Mouse (Mus musculus) olfactory bulb, adult 2 months (tissue): ENCODE measurements at regions not wholly inside any gene's neighbourhood (a gene's known extent, or its start where the extent isn't known, plus 50 kb on each side); places are given as distances from the start of the nearest gene placed in this dataset.

Experiments
- H3K27ac ChIP-seq: fragments of 200-500 bp; 2 replicates; pipeline ENCODE4 v1.5.1; 2012; ENCODE audit warnings: low read depth, low read length; ENCODE audit not compliant: insufficient read depth
- H3K4me1 ChIP-seq: fragments of 200-500 bp; 2 replicates; pipeline ENCODE4 v1.6.1; 2012; ENCODE audit warnings: low read length; ENCODE audit not compliant: control insufficient read depth, insufficient read depth
- H3K4me3 ChIP-seq: fragments of 200-500 bp; 2 replicates; pipeline ENCODE4 v1.5.1; 2012; ENCODE audit warnings: mild to moderate bottlenecking, low read depth, low read length, moderate library complexity; ENCODE audit not compliant: insufficient read depth
- CTCF ChIP-seq: fragments of 200-500 bp; IDR thresholded peaks from 2 replicates; pipeline ENCODE4 v1.5.1; 2012; ENCODE audit warnings: low read depth, mild to moderate bottlenecking, low read length, moderate library complexity; ENCODE audit not compliant: insufficient read depth
- POLR2A ChIP-seq: fragments of 200-500 bp; IDR thresholded peaks from 2 replicates; pipeline ENCODE4 v1.6.1; 2012; ENCODE audit warnings: mild to moderate bottlenecking, low read depth, low read length, moderate library complexity; ENCODE audit not compliant: insufficient read depth
- WGBS: fragments of 180-500 bp; shearing (Covaris S2); methylation state at CpG from one replicate; pipeline ENCODE4 v1.1.7; 2018; 5-methylcytosine and 5-hydroxymethylcytosine counted together

DNA sequence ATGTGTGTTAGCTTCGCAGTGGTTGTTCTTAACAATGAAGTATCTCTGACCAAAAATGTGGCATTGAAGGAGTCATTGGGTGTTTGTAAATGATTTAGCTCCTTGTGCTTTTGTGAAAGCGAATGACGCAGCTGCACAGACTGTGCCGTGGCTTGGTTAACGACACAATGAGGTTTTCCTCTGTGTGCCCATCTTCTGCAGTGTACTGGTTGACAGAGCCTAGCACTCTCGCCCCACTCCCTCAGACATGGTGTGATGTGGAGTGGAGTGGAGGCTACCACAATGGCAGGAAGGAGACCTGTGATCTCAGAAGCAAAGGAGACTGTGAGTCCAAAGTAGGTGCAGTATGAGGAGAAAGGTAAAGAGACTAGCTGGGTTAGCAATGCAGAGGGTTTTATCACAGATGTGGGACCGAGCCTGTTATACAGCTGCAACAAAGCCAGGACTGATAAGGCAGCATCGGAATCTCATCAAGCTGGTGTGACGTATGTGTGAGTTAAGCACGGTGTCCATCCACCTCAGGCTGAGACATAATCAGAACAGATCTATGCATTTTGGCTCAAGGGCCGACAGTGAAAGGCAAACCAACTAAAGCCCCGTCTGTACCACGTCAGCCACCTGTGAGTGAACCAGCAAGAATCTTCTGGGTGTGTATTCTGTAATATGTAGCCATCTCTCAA lies 596.5 kb upstream of the Stxbp6 start:
- H3K4me1 ChIP-seq: no peaks in the 10 kb centered on the region
- no peak overlapping the region for H3K4me3 ChIP-seq
- H3K27ac ChIP-seq: no peak overlapping the region
- TF ChIP-seq POLR2A: no peak
- TF ChIP-seq CTCF: no peak
- 43% methylated on average over 13 of the region's 13 CpGs for WGBS

DNA sequence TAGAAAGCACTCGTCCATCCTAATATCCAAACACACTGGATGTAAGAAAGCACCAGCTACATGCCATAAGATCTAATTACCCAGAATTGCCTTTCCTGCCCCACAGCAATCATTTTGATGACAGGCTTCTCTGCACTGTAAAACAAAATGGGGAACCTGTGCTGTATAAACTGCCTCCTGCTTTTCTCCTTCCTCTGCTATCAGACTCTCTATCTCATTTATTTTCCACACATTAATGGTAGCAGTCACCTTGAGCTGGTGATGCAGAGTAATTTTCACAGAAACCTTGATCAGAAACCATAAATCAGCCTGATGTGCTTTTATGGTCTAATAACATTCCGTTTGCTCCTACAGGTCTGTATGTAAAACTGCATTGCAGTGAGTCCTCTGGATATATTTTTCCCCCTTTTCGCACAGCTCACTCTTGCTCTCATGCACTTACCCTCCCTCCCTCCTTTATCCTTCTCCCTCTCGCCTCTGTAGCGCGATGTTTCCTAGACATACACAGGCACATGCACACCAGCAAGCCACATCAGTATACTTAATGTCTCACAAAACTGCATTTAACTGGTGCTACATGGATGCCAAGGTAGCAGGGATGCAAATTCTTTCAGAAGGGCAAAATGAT lies 595.9 kb upstream of the Stxbp6 start:
- no peaks in the 10 kb centered on the region for H3K4me1 ChIP-seq
- no peak overlapping the region for H3K4me3 ChIP-seq
- TF ChIP-seq CTCF (no peak), POLR2A (no peak)
- WGBS: 64% methylated on average over 6 of the region's 6 CpGs
- H3K27ac ChIP-seq: no peak overlapping the region

DNA sequence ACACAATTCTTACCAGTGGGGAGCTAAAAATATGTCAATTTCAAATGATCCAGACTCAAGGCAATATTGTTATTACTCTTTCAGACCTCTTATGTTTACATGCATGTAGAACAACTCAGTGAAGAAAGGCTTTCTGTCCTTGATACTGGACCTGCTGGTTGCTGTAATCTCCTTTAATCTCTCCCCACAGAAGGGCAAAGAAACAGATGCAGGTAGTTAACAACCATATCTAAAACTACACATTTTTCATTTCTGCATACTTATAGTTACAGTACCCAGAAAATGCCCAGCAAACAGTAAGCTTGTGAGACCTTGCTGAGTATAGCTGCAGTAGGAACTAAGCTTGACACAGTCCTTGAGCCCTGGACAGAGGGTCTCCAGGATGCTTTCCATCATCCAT lies 585.1 kb upstream of the Stxbp6 start:
- Histone ChIP-seq H3K27ac (no peak overlapping the region), H3K4me3 (no peak overlapping the region), H3K4me1 (no peaks in the 10 kb centered on the region)
- TF ChIP-seq POLR2A (no peak), CTCF (no peak)

DNA sequence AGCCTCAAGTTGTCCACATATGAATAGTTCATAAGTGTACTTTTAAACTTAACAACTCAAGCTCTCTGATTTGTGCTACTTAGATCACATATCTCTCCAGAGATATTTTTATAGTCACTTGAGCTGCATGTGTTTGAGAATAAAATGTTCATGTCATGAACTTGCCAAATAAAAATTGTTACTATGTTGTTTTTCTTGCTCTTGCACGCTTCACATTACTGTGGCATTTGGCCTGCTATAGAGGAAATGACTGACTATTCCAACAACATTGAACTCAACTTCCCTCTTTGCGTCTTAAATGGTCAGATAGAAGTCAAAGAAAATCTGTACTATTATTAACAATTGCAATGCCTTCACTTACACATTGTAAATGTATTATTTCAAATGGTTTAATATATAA lies 582.1 kb upstream of the Stxbp6 start:
- no peak for TF ChIP-seq CTCF

DNA sequence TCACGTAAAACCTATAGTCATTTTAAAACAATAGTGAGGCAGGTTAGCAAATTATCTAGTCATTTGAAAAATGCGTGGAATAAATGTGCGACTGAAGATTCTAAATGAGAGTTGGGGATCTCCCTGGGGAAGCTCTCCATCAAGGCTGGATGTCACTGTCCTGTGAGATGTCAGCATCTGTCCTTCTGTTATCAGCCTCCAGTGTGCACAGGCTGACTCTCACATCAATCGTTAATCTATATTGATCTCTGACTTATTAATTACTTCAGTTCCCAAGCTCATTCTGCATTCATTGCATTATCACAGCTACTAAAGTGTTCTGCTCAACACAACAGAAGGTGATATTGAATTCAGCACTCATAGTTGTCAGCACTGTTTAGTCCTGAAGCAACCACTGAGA lies 574.1 kb upstream of the Stxbp6 start:
- WGBS: 96% methylated on average over 4 of the region's 4 CpGs
- TF ChIP-seq POLR2A (no peak), CTCF (no peak)
- H3K4me1 ChIP-seq: no peaks in the 10 kb centered on the region
- no peak overlapping the region for H3K4me3 ChIP-seq
- no peak overlapping the region for H3K27ac ChIP-seq

More for the DNA sequence above, 582.1 kb upstream of the Stxbp6 start:
- no peak overlapping the region for H3K27ac ChIP-seq
- no peaks in the 10 kb centered on the region for H3K4me1 ChIP-seq
- no peak overlapping the region for H3K4me3 ChIP-seq
- 84% methylated on average over 2 of the region's 2 CpGs for WGBS

DNA sequence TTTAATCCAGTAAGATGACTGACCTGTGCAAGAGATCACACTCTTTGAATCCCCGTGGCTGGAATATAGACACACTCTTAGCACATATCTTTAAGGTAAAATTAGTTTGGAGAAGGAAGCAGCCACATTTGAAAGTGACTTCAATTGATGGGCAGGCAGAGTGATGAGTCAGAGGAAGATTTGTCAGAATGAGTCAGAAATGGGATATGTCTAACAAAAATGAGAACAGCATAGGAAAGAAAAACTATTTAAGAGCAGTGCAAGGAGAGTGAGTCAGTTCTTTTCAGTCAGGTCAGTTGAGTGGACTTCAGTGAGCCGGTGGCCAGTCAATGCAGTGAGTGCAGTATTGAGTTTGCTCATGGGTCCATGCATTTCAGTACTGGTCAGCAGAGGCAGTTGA lies 569.7 kb upstream of the Stxbp6 start:
- H3K27ac ChIP-seq: no peak overlapping the region
- WGBS: 83% methylated on average over 2 of the region's 2 CpGs
- H3K4me1 ChIP-seq: no peaks in the 10 kb centered on the region
- H3K4me3 ChIP-seq: no peak overlapping the region
- no peak for TF ChIP-seq POLR2A
- TF ChIP-seq CTCF: no peak

DNA sequence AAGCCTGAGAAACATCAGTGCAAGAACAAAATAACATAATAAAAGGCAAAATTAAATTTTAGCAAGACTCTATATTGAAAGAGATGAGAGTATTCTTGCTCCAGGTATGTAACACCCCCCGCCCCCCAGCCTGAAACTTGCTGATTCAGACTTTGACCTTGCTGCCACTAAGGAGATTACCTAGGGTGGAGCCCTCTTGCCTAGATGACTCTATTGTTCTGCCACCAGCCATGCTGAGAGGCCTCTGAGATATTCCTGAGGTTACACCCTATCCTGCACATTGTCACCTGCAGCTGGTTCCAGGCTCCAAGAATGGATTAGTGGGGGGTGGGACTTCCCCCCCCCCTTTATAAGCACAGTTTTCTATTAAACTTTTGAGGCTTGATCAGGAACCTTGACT lies 548.3 kb upstream of the Stxbp6 start:
- 94% methylated on average over 1 of the region's 1 CpGs for WGBS
- TF ChIP-seq CTCF (no peak), POLR2A (no peak)
- no peak overlapping the region for H3K27ac ChIP-seq
- H3K4me1 ChIP-seq: no peaks in the 10 kb centered on the region
- no peak overlapping the region for H3K4me3 ChIP-seq

DNA sequence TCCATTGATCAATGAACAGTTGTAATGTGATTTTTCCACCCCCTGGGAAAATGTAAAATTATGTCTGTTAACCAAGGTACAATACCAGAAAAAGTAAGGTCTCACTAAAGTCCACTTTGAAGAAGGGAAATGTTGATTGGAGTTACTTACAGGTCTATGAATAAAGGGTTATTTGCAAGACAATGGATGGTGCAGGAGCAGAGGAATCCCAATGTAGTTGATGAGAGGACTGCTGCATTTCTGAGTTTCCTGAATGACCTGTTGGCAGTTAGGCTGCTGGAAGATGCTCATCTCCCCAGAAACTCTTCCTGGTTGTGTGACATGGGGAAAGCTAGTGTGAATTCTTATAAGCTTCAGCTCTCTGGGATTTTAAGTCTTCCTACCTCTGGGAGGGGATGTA lies 545.5 kb upstream of the Stxbp6 start:
- no peak for TF ChIP-seq CTCF
- no peak for TF ChIP-seq POLR2A
- H3K27ac ChIP-seq: no peak overlapping the region

DNA sequence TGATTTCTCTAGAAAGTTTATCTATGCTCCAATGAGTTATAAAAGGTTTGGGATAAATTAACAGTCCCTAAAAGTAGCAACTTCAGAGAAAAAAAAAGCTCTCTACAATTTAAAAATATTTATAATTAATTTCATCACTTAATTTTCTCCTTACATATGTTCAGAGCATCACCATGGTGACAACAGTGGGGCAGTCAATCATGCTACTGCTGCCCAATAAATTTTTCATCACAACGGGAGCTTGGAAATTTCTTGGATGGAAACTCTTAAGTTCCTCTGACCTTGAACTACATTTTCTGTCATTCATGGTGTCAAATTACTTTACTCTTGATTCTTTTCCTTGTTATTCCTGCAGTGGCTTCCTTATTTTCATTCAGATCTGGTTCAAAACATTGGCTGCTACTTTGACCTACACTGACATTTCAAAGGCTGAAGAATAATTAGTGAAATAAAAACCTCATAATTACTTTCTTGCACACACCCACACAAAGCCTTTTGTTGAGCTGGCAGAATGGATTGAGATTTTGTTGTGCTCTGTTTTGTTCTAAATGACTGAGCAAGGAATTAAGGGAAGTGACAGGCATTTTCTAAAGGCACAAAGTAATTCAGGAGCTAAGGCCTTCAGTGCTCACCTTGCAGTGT lies 540.1 kb upstream of the Stxbp6 start:
- Histone ChIP-seq H3K4me1 (no peaks in the 10 kb centered on the region), H3K4me3 (no peak overlapping the region), H3K27ac (no peak overlapping the region)
- WGBS: 29% methylated on average over 1 of the region's 1 CpGs
- TF ChIP-seq POLR2A (no peak), CTCF (no peak)

More for the DNA sequence above, 545.5 kb upstream of the Stxbp6 start:
- Histone ChIP-seq H3K4me3 (no peak overlapping the region), H3K4me1 (no peaks in the 10 kb centered on the region)

DNA sequence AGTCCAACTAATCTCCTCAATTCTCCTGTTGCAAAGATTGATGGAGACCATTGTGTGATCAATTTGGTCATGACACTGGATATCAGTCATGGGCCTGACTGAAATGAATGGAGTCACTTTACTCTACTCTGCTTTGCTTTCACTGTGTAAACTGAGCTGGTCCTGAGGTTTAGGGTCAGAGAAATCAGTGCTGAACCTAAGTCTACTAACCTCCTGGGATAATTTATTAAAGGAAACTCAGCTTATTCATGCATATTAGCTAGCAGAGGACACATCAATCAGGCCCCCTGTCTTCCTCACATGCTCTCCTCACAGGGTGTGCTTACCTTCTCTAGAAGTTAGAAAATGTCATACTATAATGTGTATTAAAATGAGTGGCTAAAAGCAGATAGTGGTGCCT lies 539.6 kb upstream of the Stxbp6 start:
- Histone ChIP-seq H3K4me1 (no peaks in the 10 kb centered on the region), H3K4me3 (no peak overlapping the region), H3K27ac (no peak overlapping the region)
- TF ChIP-seq POLR2A: no peak
- TF ChIP-seq CTCF: no peak
